Mouse (Mus musculus): Measurements from ENCODE around the gene Kank4.

DNA sequence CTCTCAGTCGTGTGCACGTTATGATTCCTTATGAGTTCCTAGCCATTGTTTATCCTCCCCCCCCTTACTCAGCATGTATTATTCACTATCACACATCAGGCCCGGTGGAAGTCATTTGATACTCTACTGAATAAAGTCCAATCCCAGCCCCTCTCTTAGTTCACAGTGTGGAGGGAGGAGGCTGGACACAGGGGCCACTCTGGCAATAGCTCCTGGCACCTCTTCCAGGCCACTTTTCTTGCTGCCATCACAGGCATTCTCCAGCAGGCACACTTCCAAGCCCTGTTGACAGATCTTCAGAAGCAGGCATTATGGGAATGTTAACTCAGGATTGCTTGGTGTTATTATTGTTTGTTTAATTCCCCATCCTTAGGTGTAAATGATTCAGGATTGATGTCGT is 17.4 kb upstream of the Kank4 start:
- TF ChIP-seq CTCF (IDR thresholded peaks at IDR 0.05; ENCODE audit: control insufficient read depth, insufficient read depth, low read length): no peak
- no peak for TF ChIP-seq POLR2A (IDR thresholded peaks at IDR 0.05; ENCODE audit: borderline replicate concordance, control insufficient read depth, low read depth, low read length)
